Mouse (Mus musculus) embryo, embryonic 10 days (tissue): ENCODE results near the gene Cfap300.

Source experiments
- DNase-seq: peaks from one replicate; pipeline ENCODE4 v3.0.0-alpha.2; 2015; ENCODE audit warnings: low spot score

Cfap300 gene

DNA sequence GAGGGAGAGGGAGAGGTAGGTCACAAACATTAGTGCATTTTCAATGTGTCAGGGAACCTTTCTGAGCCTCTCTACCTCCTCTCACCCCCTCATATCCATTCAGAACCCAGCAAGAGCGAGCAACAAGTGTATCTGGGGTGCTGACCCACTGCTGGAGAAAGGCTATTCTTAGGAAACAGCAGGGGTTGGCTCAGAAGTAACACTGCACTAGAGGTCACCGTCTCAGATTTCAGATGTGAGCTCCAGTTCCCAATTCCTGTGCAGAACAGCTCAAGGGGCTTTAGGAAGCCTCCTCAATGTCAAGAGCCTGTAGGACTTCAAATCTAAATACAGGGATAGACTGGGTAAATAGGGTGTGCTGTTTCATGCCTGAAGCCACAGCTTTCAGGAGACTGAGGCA is 59.0 kb downstream of the Cfap300 start:
- DNase-seq = peak; percentile 51

- no peak for DNase-seq
Measured at GRCm38 (mm10) chr9:7980162-7980561, 62.5 kb downstream of the Cfap300 start.

DNA sequence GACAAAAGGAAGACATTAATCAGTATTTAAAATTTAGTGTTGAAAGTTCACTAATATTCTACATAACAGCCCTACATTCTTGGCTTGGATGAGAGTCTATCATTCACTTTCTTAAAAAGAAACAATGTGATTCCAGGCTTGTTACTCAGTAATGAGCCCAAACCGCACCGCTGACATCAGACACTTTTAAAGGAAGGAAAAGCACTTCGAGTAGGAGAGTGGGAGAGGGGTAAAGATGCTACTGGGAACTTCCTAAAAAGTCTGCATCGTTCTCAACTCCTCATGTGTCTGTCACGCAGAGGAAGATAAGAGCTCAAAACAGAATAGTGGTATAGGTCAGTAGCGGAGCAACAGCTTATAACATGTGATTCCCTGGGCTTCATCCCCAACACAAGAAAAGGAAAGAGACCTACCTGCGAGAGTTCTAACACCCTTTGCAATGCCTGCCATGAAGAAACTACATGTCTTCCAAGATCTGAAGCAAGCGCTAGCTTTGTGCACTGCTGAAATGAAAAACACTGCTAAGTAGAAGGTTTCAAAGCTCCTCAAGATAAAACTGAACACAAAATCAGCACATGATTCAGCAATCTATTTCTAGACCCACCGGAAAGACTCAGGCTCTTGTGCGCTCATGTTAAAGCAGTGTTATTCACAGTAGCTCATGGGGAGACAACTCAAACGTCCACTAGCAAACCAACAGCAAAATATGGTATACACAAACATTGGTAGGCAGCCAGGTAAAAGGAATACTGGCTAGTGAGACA is 63.3 kb downstream of the Cfap300 start:
- DNase-seq = no peak

DNA sequence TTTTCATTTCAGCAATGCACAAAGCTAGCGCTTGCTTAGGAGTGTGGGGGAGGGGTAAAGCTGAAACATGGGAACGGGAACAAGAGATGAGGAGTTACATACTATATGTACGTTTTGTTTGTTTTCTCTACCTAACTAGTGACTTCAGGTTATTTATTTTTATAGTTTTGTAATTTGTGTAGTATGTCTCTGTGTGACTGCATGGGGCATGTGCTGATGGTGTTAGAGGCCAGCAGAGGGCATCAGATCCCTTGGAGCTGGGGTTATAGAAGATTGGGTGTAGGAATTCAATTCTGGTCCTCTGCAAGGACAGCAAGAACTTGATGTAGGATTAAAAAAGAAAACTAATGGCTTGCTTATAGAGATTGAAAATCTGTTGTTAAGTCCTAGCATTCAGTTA is 64.1 kb downstream of the Cfap300 start:
- no peak for DNase-seq

DNA sequence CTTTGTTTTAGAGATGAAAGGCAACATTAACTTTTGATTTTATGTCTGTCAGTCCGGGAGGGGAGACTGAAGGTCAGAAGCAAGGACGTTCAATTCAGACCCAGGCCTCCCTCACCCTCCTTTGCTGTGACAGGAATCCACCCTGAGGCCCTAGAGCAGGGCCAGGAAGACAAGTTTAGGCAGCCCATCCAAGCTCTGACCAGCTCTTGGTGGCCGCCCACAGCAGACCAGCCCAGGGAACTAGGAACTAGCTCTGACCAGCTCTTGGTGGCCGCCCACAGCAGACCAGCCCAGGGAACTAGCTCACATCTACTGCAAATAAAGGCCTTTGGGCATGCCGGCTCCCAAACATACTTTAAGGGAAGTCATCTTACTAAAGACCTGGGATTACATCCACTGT is 65.0 kb downstream of the Cfap300 start:
- DNase-seq = no peak

DNA sequence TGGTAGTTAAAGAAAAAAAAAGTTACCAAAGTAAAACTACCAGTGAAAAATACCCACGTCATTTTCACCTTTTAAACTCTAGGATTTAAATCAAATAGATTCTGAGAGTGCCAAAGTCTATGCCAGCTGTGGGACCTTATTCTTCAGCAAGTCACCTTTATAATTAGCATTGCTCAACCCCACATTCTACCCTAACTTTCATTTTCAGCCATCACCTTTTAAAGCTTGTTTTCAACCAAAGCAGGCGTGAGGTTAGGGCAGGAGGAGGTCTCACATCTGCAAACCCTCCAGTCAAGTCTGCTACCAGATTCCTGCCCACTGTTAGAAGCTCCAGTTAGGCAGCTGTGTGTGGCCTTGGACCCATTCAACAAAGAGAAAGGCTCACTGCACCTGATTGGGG is 70.6 kb downstream of the Cfap300 start:
- no peak for DNase-seq
